Mouse (Mus musculus): ENCODE data around the gene Ephx3.

GRCm38 (mm10) chr17:32163910-32164650, 25.3 kb downstream of the Ephx3 start:
- TF ChIP-seq CTCF (IDR thresholded peaks at IDR 0.05; ENCODE audit: control insufficient read depth, insufficient read depth, low read length), result no peak
- TF ChIP-seq POLR2A (IDR thresholded peaks at IDR 0.05; ENCODE audit: borderline replicate concordance, control insufficient read depth, low read depth, low read length), result no peak

Data from bone marrow, adult 2 months (tissue).